ENCODE assay signal across 20 mouse cellular contexts in the genomic region with DNA sequence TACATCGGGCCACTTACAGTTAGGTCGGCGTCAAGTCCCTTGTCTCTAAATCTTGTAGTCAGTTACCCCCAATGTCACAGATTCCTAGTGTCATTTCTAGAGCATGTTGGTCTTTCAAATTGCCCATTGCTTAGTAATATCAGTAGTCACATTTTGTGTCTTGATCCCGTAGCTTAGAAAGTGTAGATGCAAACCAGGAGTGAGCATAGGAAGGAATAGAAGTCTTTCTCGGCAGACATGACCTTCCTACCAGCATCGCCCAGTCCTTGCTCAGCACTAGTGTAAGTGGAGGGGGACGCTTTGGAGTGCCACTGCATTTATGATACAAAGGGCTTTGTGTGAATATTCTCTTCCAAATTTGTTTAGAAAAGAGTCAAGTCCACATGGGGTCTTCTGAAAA.
A peak's percentile ranks its signal among the peaks of the same experiment; 100 is the strongest.
DNase-seq lines count a peak whose midpoint lies in the region; ATAC-seq and TF ChIP-seq lines count a peak whose summit lies in the region.
"Had no signal": no experiment of that assay in that cellular context is flagged by ENCODE, and none has a peak within 500 bp of the region (broad histone marks: within the 10 kb centered on the region; RNA-seq: fewer than 3 reads in every experiment).

No protein-coding gene starts in this region.

- 72% methylated on average over 7 of the region's 7 CpGs for WGBS in forebrain, embryonic 15.5 days
- 84% methylated on average over 7 of the region's 7 CpGs for WGBS in forebrain, embryonic 10.5 days
- WGBS in heart, postnatal 0 days = 39% methylated on average over 7 of the region's 7 CpGs
- 65% methylated on average over 7 of the region's 7 CpGs for WGBS in neural tube, embryonic 13.5 days

- H3K27ac ChIP-seq in forebrain, embryonic 15.5 days (replicated peaks) = peak overlapping the region; percentile 55
- no peak overlapping the region for H3K27ac ChIP-seq in forebrain, embryonic 10.5 days
- peak overlapping the region; percentile 36; the same call in 1 of the 2 replicates for H3K27ac ChIP-seq in heart, postnatal 0 days (ENCODE audit: low read depth)
- 0 out of 2 replicates have a peak overlapping the region, but pooled peaks have one; percentile 13 for H3K27ac ChIP-seq in neural tube, embryonic 13.5 days (replicated peaks)
- H3K27ac ChIP-seq: embryonic facial prominence, embryonic 13.5 days; kidney, embryonic 15.5 days; stomach, postnatal 0 days had no signal

- no peaks in the 10 kb centered on the region for H3K27me3 ChIP-seq in forebrain, embryonic 15.5 days
- H3K27me3 ChIP-seq in forebrain, embryonic 10.5 days (ENCODE audit: poor library complexity, severe bottlenecking) = no peaks in the 10 kb centered on the region
- no peaks in the 10 kb centered on the region for H3K27me3 ChIP-seq in heart, postnatal 0 days (ENCODE audit: control insufficient read depth, insufficient read depth, low read length)
- no peaks in the 10 kb centered on the region for H3K27me3 ChIP-seq in neural tube, embryonic 13.5 days
- H3K27me3 ChIP-seq: embryonic facial prominence, embryonic 13.5 days; Patski had no signal

- no peak for ATAC-seq in forebrain, embryonic 15.5 days (replicated peaks)
- no peak for ATAC-seq in heart, postnatal 0 days (ENCODE audit: insufficient read depth, low read depth)
- ATAC-seq in neural tube, embryonic 13.5 days (ENCODE audit: low read depth) = no peak
- ATAC-seq in erythroid progenitor cell, adult 5-6 weeks (replicated peaks; ENCODE audit: low FRiP score, poor library complexity, severe bottlenecking) = no peak
- ATAC-seq: activated CD4-positive, CD25-positive, alpha-beta regulatory T cell, adult 4 months; intestine, embryonic 16.5 days; Patski had no signal

- no peak for TF ChIP-seq CTCF in heart, postnatal 0 days (IDR thresholded peaks at IDR 0.05; ENCODE audit: low read depth)

- peaks cover 13% of the 10 kb centered on the region for H3K4me1 ChIP-seq in forebrain, embryonic 15.5 days
- H3K4me1 ChIP-seq in forebrain, embryonic 10.5 days = peaks cover 25% of the 10 kb centered on the region
- no peaks in the 10 kb centered on the region; the same call in 1 of the 2 replicates for H3K4me1 ChIP-seq in heart, postnatal 0 days (ENCODE audit: control insufficient read depth, insufficient read depth)
- H3K4me1 ChIP-seq in neural tube, embryonic 13.5 days (replicated peaks) = peaks cover 28% of the 10 kb centered on the region

- H3K4me3 ChIP-seq in forebrain, embryonic 15.5 days = no peak overlapping the region
- H3K4me3 ChIP-seq in forebrain, embryonic 10.5 days = no peak overlapping the region
- no peak overlapping the region for H3K4me3 ChIP-seq in heart, postnatal 0 days (ENCODE audit: low read depth, low read length)
- H3K4me3 ChIP-seq in neural tube, embryonic 13.5 days = no peak overlapping the region
- H3K4me3 ChIP-seq: embryonic facial prominence, embryonic 13.5 days; kidney, embryonic 15.5 days had no signal

- H3K9ac ChIP-seq in forebrain, embryonic 15.5 days (replicated peaks) = no peak overlapping the region
- H3K9ac ChIP-seq in heart, postnatal 0 days (replicated peaks; ENCODE audit: low read depth, low read length) = no peak overlapping the region
- H3K9ac ChIP-seq in neural tube, embryonic 13.5 days = no peak overlapping the region
- H3K9ac ChIP-seq: embryonic facial prominence, embryonic 13.5 days; kidney, embryonic 15.5 days had no signal

- no peaks in the 10 kb centered on the region for H3K36me3 ChIP-seq in forebrain, embryonic 15.5 days
- H3K36me3 ChIP-seq in forebrain, embryonic 10.5 days (replicated peaks) = no peaks in the 10 kb centered on the region
- H3K36me3 ChIP-seq in heart, postnatal 0 days (replicated peaks; ENCODE audit: control insufficient read depth, insufficient read depth, low read length) = no peaks in the 10 kb centered on the region
- no peaks in the 10 kb centered on the region for H3K36me3 ChIP-seq in neural tube, embryonic 13.5 days
- H3K36me3 ChIP-seq: embryonic facial prominence, embryonic 13.5 days; kidney, embryonic 15.5 days had no signal

- no peak for TF ChIP-seq EP300 in heart, postnatal 0 days (IDR thresholded peaks at IDR 0.05; ENCODE audit: low read depth)

- H3K4me2 ChIP-seq in forebrain, embryonic 15.5 days (replicated peaks) = peak overlapping the region; percentile 23; the same call in 1 of the 2 replicates
- peak overlapping the region; percentile 14; the same call in 1 of the 2 replicates for H3K4me2 ChIP-seq in heart, postnatal 0 days (ENCODE audit: low read depth, low read length)
- H3K4me2 ChIP-seq in neural tube, embryonic 13.5 days = no peak overlapping the region
- H3K4me2 ChIP-seq: embryonic facial prominence, embryonic 13.5 days; kidney, embryonic 15.5 days had no signal

- no peaks in the 10 kb centered on the region for H3K9me3 ChIP-seq in forebrain, embryonic 15.5 days
- H3K9me3 ChIP-seq in forebrain, embryonic 10.5 days = no peaks in the 10 kb centered on the region
- H3K9me3 ChIP-seq in heart, postnatal 0 days (replicated peaks; ENCODE audit: control insufficient read depth, low read length) = no peaks in the 10 kb centered on the region
- H3K9me3 ChIP-seq in neural tube, embryonic 13.5 days = no peaks in the 10 kb centered on the region
- H3K9me3 ChIP-seq: embryonic facial prominence, embryonic 13.5 days; kidney, embryonic 15.5 days had no signal

- no peak for DNase-seq in forebrain, embryonic 10.5 days (ENCODE audit: extremely low spot score, low spot score)
- DNase-seq in heart, postnatal 0 days (ENCODE audit: low spot score) = peak; percentile 30
- DNase-seq in heart, adult 8-10 months (ENCODE audit: low spot score) = no peak
- peak; percentile 16 for DNase-seq in testis, postnatal 10 days (ENCODE audit: low spot score)
- no peak for DNase-seq in testis, postnatal 14 days (ENCODE audit: low spot score)
- DNase-seq: adrenal gland, postnatal 14 days; heart, postnatal 14 days; layer of hippocampus, postnatal 36 days; lung, adult 18-20 months; right cerebral cortex, postnatal 25 days; thymus, postnatal 36 days had no signal

Comparison
In these comparisons a context has a peak if more than half of its experiments do, and no peak if none do; other contexts are left out.
1. DNase-seq: peak in heart, postnatal 0 days (single experiment) and testis, postnatal 10 days (single experiment); none in forebrain, embryonic 10.5 days (single experiment), heart, adult 8-10 months (single experiment) and testis, postnatal 14 days (single experiment).